Mouse (Mus musculus) kidney, embryonic 16.5 days (tissue): Measurements from ENCODE around the gene Shroom3. TPM values are rescaled to one million over a fixed set of nuclear protein-coding genes. Genes with fewer than 3 reads are reported as not detected.

Experiments
- ATAC-seq: fragments of 200-750 bp; cut with Nextera tagmentation; 2 replicates; pipeline ENCODE4 v1.8.0; 2017; ENCODE audit warnings: moderate TSS enrichment; ENCODE audit not compliant: low FRiP score, low TSS enrichment
- H3K27ac ChIP-seq: fragments of 300-500 bp; sonication (generic); 2 replicates; pipeline ENCODE4 v1.5.1; 2014; ENCODE audit warnings: low read length
- H3K27me3 ChIP-seq: fragments of 300-500 bp; sonication (generic); 2 replicates; pipeline ENCODE4 v1.6.1; 2014; ENCODE audit warnings: low read length, control low read depth, mixed read lengths; ENCODE audit not compliant: insufficient read depth
- H3K36me3 ChIP-seq: fragments of 300-500 bp; sonication (generic); 2 replicates; pipeline ENCODE4 v1.6.1; 2014; ENCODE audit warnings: low read length, control low read depth, mixed read lengths; ENCODE audit not compliant: insufficient read depth
- H3K4me1 ChIP-seq: fragments of 300-500 bp; sonication (generic); 2 replicates; pipeline ENCODE4 v1.6.1; 2014; ENCODE audit warnings: low read length, control low read depth, mixed read lengths; ENCODE audit not compliant: insufficient read depth
- H3K4me2 ChIP-seq: fragments of 300-500 bp; sonication (generic); replicated peaks from 2 replicates; pipeline ENCODE4 v1.6.1; 2014; ENCODE audit warnings: low read depth, low read length
- H3K4me3 ChIP-seq: fragments of 300-500 bp; sonication (generic); 2 replicates; pipeline ENCODE4 v1.5.1; 2014; ENCODE audit warnings: mild to moderate bottlenecking, low read length
- H3K9ac ChIP-seq: fragments of 300-500 bp; sonication (generic); replicated peaks from 2 replicates; pipeline ENCODE4 v1.6.1; 2014; ENCODE audit warnings: low read length
- H3K9me3 ChIP-seq: fragments of 300-500 bp; sonication (generic); 2 replicates; pipeline ENCODE4 v1.6.1; 2016; ENCODE audit warnings: low read length, control low read depth
- WGBS: fragments of 180-500 bp; shearing (Covaris S2); extraction: QIAGEN DNeasy Blood & Tissue Kit; methylation state at CpG from one replicate; pipeline ENCODE4 v1.1.7; 2014; 5-methylcytosine and 5-hydroxymethylcytosine counted together
- polyA plus RNA-seq: library from polyadenylated mRNA; unstranded; fragments of >200 nt; fragmentation: Nextera tagmentation; extraction: Ambion mirVana; gene quantifications from 2 replicates; pipeline ENCODE4 v1.2.1, GENCODE M21; 2015

The Shroom3 gene
- polyA plus RNA-seq, 1 experiment from 2014 or later, result 8.3 TPM

GRCm38 (mm10) chr5:92766301-92766700, 83.1 kb downstream of the Shroom3 start:
- Histone ChIP-seq H3K4me2 (no peak overlapping the region), H3K36me3 (no peaks in the 10 kb centered on the region), H3K4me3 (no peak overlapping the region), H3K9me3 (peaks cover 4% of the 10 kb centered on the region; the same call in 1 of the 2 replicates), H3K9ac (no peak overlapping the region), H3K4me1 (peaks cover 41% of the 10 kb centered on the region), H3K27ac (no peak overlapping the region), H3K27me3 (no peaks in the 10 kb centered on the region)
- WGBS, result 34% methylated on average over 4 of the region's 4 CpGs
- ATAC-seq, result no peak

GRCm38 (mm10) chr5:92767194-92767777, 84.1 kb downstream of the Shroom3 start:
- no peak overlapping the region for H3K4me3 ChIP-seq
- no peaks in the 10 kb centered on the region for H3K27me3 ChIP-seq
- H3K27ac ChIP-seq, result peak overlapping the region; percentile 65
- 18% methylated on average over 7 of the region's 7 CpGs for WGBS
- no peaks in the 10 kb centered on the region for H3K36me3 ChIP-seq
- H3K9me3 ChIP-seq, result peaks cover 4% of the 10 kb centered on the region; the same call in 1 of the 2 replicates
- no peak overlapping the region for H3K9ac ChIP-seq
- ATAC-seq, result peak; percentile 69
- peaks cover 34% of the 10 kb centered on the region for H3K4me1 ChIP-seq
- no peak overlapping the region for H3K4me2 ChIP-seq

- peak overlapping the region; percentile 65 for H3K27ac ChIP-seq
- no peak overlapping the region for H3K4me3 ChIP-seq
- no peak overlapping the region for H3K4me2 ChIP-seq
- no peaks in the 10 kb centered on the region for H3K36me3 ChIP-seq
- H3K4me1 ChIP-seq, result peaks cover 28% of the 10 kb centered on the region
- 20% methylated on average over 6 of the region's 6 CpGs for WGBS
- H3K9me3 ChIP-seq, result peaks cover 4% of the 10 kb centered on the region; the same call in 1 of the 2 replicates
- H3K9ac ChIP-seq, result no peak overlapping the region
- ATAC-seq, result peak; percentile 72
- H3K27me3 ChIP-seq, result no peaks in the 10 kb centered on the region
Observed at GRCm38 (mm10) chr5:92767857-92768291, 84.6 kb downstream of the Shroom3 start.

- Histone ChIP-seq H3K9me3 (peaks cover 4% of the 10 kb centered on the region; the same call in 1 of the 2 replicates), H3K36me3 (no peaks in the 10 kb centered on the region), H3K4me2 (no peak overlapping the region), H3K27ac (no peak overlapping the region), H3K9ac (no peak overlapping the region), H3K27me3 (no peaks in the 10 kb centered on the region), H3K4me1 (no peaks in the 10 kb centered on the region), H3K4me3 (no peak overlapping the region)
- ATAC-seq, result no peak
- WGBS, result 68% methylated on average over 3 of the region's 3 CpGs
Observed at GRCm38 (mm10) chr5:92773821-92774220, 90.6 kb downstream of the Shroom3 start.

GRCm38 (mm10) chr5:92774419-92774818, 91.2 kb downstream of the Shroom3 start:
- WGBS, result 73% methylated on average over 2 of the region's 2 CpGs
- Histone ChIP-seq H3K27me3 (no peaks in the 10 kb centered on the region), H3K4me2 (no peak overlapping the region), H3K9ac (no peak overlapping the region), H3K4me1 (no peaks in the 10 kb centered on the region), H3K36me3 (no peaks in the 10 kb centered on the region), H3K9me3 (peaks cover 2% of the 10 kb centered on the region; the same call in 1 of the 2 replicates), H3K4me3 (no peak overlapping the region), H3K27ac (no peak overlapping the region)
- ATAC-seq, result no peak

GRCm38 (mm10) chr5:92774893-92775292, 91.7 kb downstream of the Shroom3 start:
- WGBS, result 97% methylated on average over 3 of the region's 3 CpGs
- Histone ChIP-seq H3K9me3 (no peaks in the 10 kb centered on the region), H3K4me2 (no peak overlapping the region), H3K9ac (no peak overlapping the region), H3K27ac (no peak overlapping the region), H3K4me1 (no peaks in the 10 kb centered on the region), H3K36me3 (no peaks in the 10 kb centered on the region), H3K4me3 (no peak overlapping the region), H3K27me3 (no peaks in the 10 kb centered on the region)
- ATAC-seq, result no peak

- Histone ChIP-seq H3K36me3 (no peaks in the 10 kb centered on the region), H3K9me3 (peaks cover 5% of the 10 kb centered on the region), H3K27ac (no peak overlapping the region), H3K4me2 (no peak overlapping the region), H3K4me3 (no peak overlapping the region), H3K27me3 (no peaks in the 10 kb centered on the region), H3K9ac (no peak overlapping the region), H3K4me1 (peaks cover under 1% of the 10 kb centered on the region; the same call in 1 of the 2 replicates)
- 50% methylated on average over 8 of the region's 8 CpGs for WGBS
- ATAC-seq, result no peak
Observed at GRCm38 (mm10) chr5:92778395-92778794, 95.2 kb downstream of the Shroom3 start.

- peaks cover 15% of the 10 kb centered on the region for H3K4me1 ChIP-seq
- H3K27me3 ChIP-seq, result no peaks in the 10 kb centered on the region
- no peak overlapping the region for H3K9ac ChIP-seq
- peaks cover 5% of the 10 kb centered on the region for H3K9me3 ChIP-seq
- H3K27ac ChIP-seq, result no peak overlapping the region
- no peak overlapping the region for H3K4me2 ChIP-seq
- no peak for ATAC-seq
- no peak overlapping the region for H3K4me3 ChIP-seq
- no peaks in the 10 kb centered on the region for H3K36me3 ChIP-seq
Observed at GRCm38 (mm10) chr5:92781082-92781481, 97.8 kb downstream of the Shroom3 start.

GRCm38 (mm10) chr5:92784037-92784860, 101.0 kb downstream of the Shroom3 start:
- peak; percentile 81 for ATAC-seq
- peaks cover 5% of the 10 kb centered on the region for H3K9me3 ChIP-seq
- no peaks in the 10 kb centered on the region for H3K27me3 ChIP-seq
- 24% methylated on average over 6 of the region's 6 CpGs for WGBS
- H3K4me1 ChIP-seq, result peaks cover 22% of the 10 kb centered on the region
- no peaks in the 10 kb centered on the region for H3K36me3 ChIP-seq
- peak overlapping the region; percentile 35; the same call in 1 of the 2 replicates for H3K27ac ChIP-seq
- H3K4me3 ChIP-seq, result no peak overlapping the region
- H3K4me2 ChIP-seq, result no peak overlapping the region
- no peak overlapping the region for H3K9ac ChIP-seq
